Mouse (Mus musculus): ENCODE results near the gene Nt5dc2. TPM values are rescaled to one million over a fixed set of nuclear protein-coding genes. Genes with fewer than 3 reads are reported as not detected.

Nt5dc2 gene
- total and polyA plus RNA-seq, 3 experiments = 3.3 to 52.5 (median 4.0) TPM

GRCm38 (mm10) chr14:31138897-31139429 is 8.1 kb downstream of the Nt5dc2 start:
- H3K79me2 ChIP-seq (replicated peaks; ENCODE audit: control insufficient read depth, extremely low read depth, insufficient read depth, poor library complexity, severe bottlenecking) = no peaks in the 10 kb centered on the region
- H3K4me3 ChIP-seq (replicated peaks in 1 of 3; ENCODE audit: low read depth in 2 of 3, low read length in 2 of 3, poor library complexity in 1 of 3) = no peak overlapping the region
- H3K9ac ChIP-seq (ENCODE audit: insufficient read depth, low read depth) = no peak overlapping the region
- peaks cover 9% of the 10 kb centered on the region for H3K9me3 ChIP-seq (replicated peaks; ENCODE audit: low read length)
- H3K4me2 ChIP-seq (ENCODE audit: insufficient read depth, low read depth, poor library complexity, severe bottlenecking) = no peak overlapping the region
- no peaks in the 10 kb centered on the region for H3K27me3 ChIP-seq (replicated peaks)
- no peak for TF ChIP-seq SMC3 (IDR thresholded peaks at IDR 0.05; ENCODE audit: low read depth, low read length)
- TF ChIP-seq USF2 (conservative IDR thresholded peaks at IDR 0.05; ENCODE audit: low read depth, low read length) = no peak
- no peak for TF ChIP-seq POLR2AphosphoS2 (IDR thresholded peaks at IDR 0.05; ENCODE audit: low read depth, low read length)
- no peak for TF ChIP-seq KAT2A (IDR thresholded peaks at IDR 0.05; ENCODE audit: insufficient replicate concordance, low read length)
- no peak for TF ChIP-seq ELF1 (IDR thresholded peaks at IDR 0.05; ENCODE audit: low read depth, low read length)
- no peak for TF ChIP-seq RCOR1 (conservative IDR thresholded peaks at IDR 0.05; ENCODE audit: low read depth, low read length)
- no peak for TF ChIP-seq CHD2 (IDR thresholded peaks at IDR 0.05; ENCODE audit: low read length)
- TF ChIP-seq GABPA (IDR thresholded peaks at IDR 0.05; ENCODE audit: insufficient replicate concordance, low read depth, low read length) = no peak
- TF ChIP-seq MAZ (IDR thresholded peaks at IDR 0.05; ENCODE audit: low read depth, low read length) = no peak
- TF ChIP-seq ETS1 (conservative IDR thresholded peaks at IDR 0.05; ENCODE audit: low read depth, low read length) = no peak
- TF ChIP-seq JUN (IDR thresholded peaks at IDR 0.05; ENCODE audit: insufficient read depth, low read depth, low read length) = no peak
- H3K27ac ChIP-seq (ENCODE audit: insufficient read depth, low read depth) = no peak overlapping the region
- no peak for DNase-seq (ENCODE audit: extremely low read depth)
- H3K4me1 ChIP-seq (ENCODE audit: control insufficient read depth in 1 of 2, insufficient read depth in 2 of 2) = peaks cover 0 to 3% of the 10 kb centered on the region in 2 experiments; a peak in 2 of 4 replicates
- H3K36me3 ChIP-seq (replicated peaks in 1 of 2; ENCODE audit: control insufficient read depth in 1 of 2, insufficient read depth in 1 of 2, low read length in 1 of 2) = peaks cover 32 to 78% of the 10 kb centered on the region in 2 experiments
- dilution Hi-C loops (cut with MboI; ENCODE audit: extremely low pct_ligation_motif_present, extremely low pct_unique_long_range_greater_than_20kb, low sequenced_read_pairs) = no loop called here
- in situ Hi-C loops (cut with MboI; ENCODE audit: low pct_ligation_motif_present, low pct_unique_long_range_greater_than_20kb, low sequenced_read_pairs) = no loop called here

DNA sequence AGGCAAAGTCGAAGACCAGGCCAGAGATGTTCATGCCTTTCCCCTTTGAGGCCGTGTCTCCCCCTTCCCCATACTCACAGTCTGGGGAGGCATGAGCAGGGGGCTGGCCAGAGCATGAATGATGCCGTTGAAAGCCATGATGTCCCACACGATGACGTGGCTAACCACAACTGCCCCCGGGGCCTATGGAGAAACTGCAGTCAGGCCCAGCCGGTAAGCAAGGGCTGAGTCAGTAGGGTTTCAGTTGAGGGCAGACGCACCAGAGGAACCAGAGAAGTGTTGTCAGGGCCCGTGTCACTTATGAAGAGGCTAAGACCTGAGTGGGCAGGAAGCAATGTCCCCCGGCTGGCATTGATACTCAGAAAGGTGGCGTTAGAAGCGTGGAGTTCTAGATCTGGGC is 8.8 kb downstream of the Nt5dc2 start:
- no peak for TF ChIP-seq MAX (IDR thresholded peaks at IDR 0.05; ENCODE audit: low read length)
- TF ChIP-seq CHD2 (IDR thresholded peaks at IDR 0.05; ENCODE audit: low read length) = no peak
- DNase-seq (ENCODE audit: extremely low read depth) = no peak
- Histone ChIP-seq H3K27ac (ENCODE audit: insufficient read depth, low read depth) (no peak overlapping the region), H3K36me3 (replicated peaks in 1 of 2; ENCODE audit: control insufficient read depth in 1 of 2, insufficient read depth in 1 of 2, low read length in 1 of 2) (peaks cover 32 to 80% of the 10 kb centered on the region in 2 experiments), H3K9me3 (replicated peaks; ENCODE audit: low read length) (peaks cover 9% of the 10 kb centered on the region), H3K4me1 (ENCODE audit: control insufficient read depth in 1 of 2, insufficient read depth in 2 of 2) (peaks cover 0 to 3% of the 10 kb centered on the region in 2 experiments; a peak in 2 of 4 replicates), H3K4me3 (replicated peaks in 1 of 3; ENCODE audit: low read depth in 2 of 3, low read length in 2 of 3, poor library complexity in 1 of 3) (no peak overlapping the region), H3K27me3 (replicated peaks) (no peaks in the 10 kb centered on the region), H3K9ac (ENCODE audit: insufficient read depth, low read depth) (no peak overlapping the region), H3K79me2 (replicated peaks; ENCODE audit: control insufficient read depth, extremely low read depth, insufficient read depth, poor library complexity, severe bottlenecking) (no peaks in the 10 kb centered on the region), H3K4me2 (ENCODE audit: insufficient read depth, low read depth, poor library complexity, severe bottlenecking) (no peak overlapping the region)
- dilution Hi-C loops (cut with MboI; ENCODE audit: extremely low pct_ligation_motif_present, extremely low pct_unique_long_range_greater_than_20kb, low sequenced_read_pairs) = no loop called here
- in situ Hi-C loops (cut with MboI; ENCODE audit: low pct_ligation_motif_present, low pct_unique_long_range_greater_than_20kb, low sequenced_read_pairs) = no loop called here

DNA sequence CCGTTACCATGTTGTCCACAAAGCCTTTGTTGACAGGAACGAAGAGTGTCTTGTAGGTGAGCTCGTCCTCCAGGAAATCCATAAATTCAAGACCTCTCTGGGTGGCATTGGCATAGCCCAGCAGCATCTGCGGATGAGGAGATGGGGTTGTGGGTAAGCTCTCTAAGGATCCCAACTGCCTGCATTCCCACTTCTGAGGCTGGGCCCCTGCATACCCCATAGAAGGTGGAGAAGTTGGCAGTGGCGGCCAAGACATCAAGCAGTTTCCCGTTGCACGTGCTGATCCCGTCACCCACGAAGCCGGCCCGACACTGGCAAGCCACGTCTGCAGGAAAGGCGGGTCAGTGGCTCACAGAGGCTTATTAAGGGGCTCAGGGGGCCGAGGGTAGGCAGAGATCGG is 9.3 kb downstream of the Nt5dc2 start:
- peaks cover 0 to 3% of the 10 kb centered on the region in 2 experiments; a peak in 2 of 4 replicates for H3K4me1 ChIP-seq (ENCODE audit: control insufficient read depth in 1 of 2, insufficient read depth in 2 of 2)
- no peak overlapping the region for H3K4me3 ChIP-seq (replicated peaks in 1 of 3; ENCODE audit: low read depth in 2 of 3, low read length in 2 of 3, poor library complexity in 1 of 3)
- H3K36me3 ChIP-seq (replicated peaks in 1 of 2; ENCODE audit: control insufficient read depth in 1 of 2, insufficient read depth in 1 of 2, low read length in 1 of 2) = peaks cover 30 to 85% of the 10 kb centered on the region in 2 experiments
- DNase-seq (ENCODE audit: extremely low read depth) = no peak
- H3K27me3 ChIP-seq (replicated peaks) = no peaks in the 10 kb centered on the region
- no peaks in the 10 kb centered on the region for H3K79me2 ChIP-seq (replicated peaks; ENCODE audit: control insufficient read depth, extremely low read depth, insufficient read depth, poor library complexity, severe bottlenecking)
- in situ Hi-C loops (cut with MboI; ENCODE audit: low pct_ligation_motif_present, low pct_unique_long_range_greater_than_20kb, low sequenced_read_pairs) (no loop called here), dilution Hi-C loops (cut with MboI; ENCODE audit: extremely low pct_ligation_motif_present, extremely low pct_unique_long_range_greater_than_20kb, low sequenced_read_pairs) (no loop called here)
- no peak overlapping the region for H3K9ac ChIP-seq (ENCODE audit: insufficient read depth, low read depth)
- H3K27ac ChIP-seq (ENCODE audit: insufficient read depth, low read depth) = no peak overlapping the region
- TF ChIP-seq JUN (IDR thresholded peaks at IDR 0.05; ENCODE audit: insufficient read depth, low read depth, low read length) = no peak
- TF ChIP-seq EP300 (IDR thresholded peaks at IDR 0.05; ENCODE audit: low read length) = no peak
- TF ChIP-seq ZMIZ1 (IDR thresholded peaks at IDR 0.05; ENCODE audit: low read depth, low read length) = no peak
- TF ChIP-seq ELF1 (IDR thresholded peaks at IDR 0.05; ENCODE audit: low read depth, low read length) = no peak
- TF ChIP-seq E2F4 (IDR thresholded peaks at IDR 0.05; ENCODE audit: insufficient replicate concordance, low read depth, low read length) = no peak
- TF ChIP-seq MXI1 (IDR thresholded peaks at IDR 0.05; ENCODE audit: low read depth, low read length) = no peak
- TF ChIP-seq POLR2AphosphoS2 (IDR thresholded peaks at IDR 0.05; ENCODE audit: low read depth, low read length) = no peak
- H3K4me2 ChIP-seq (ENCODE audit: insufficient read depth, low read depth, poor library complexity, severe bottlenecking) = no peak overlapping the region
- peaks cover 9% of the 10 kb centered on the region for H3K9me3 ChIP-seq (replicated peaks; ENCODE audit: low read length)

Measured in CH12.LX (cell line).